Mouse (Mus musculus): ENCODE measurements around the gene Olfr16. TPM values are rescaled to one million over a fixed set of nuclear protein-coding genes. Genes with fewer than 3 reads are reported as not detected.
A peak's percentile ranks its signal among the peaks of the same experiment; 100 is the strongest.

The Olfr16 gene
- not detected in 2 replicates for polyA plus RNA-seq (2015; fragmentation: Nextera tagmentation; extraction: Ambion mirVana)

- no peak for ATAC-seq (ENCODE audit: low read depth)
- WGBS (ENCODE audit: insufficient replicate concordance) = 36% methylated on average over 1 of the region's 1 CpGs
Observed at GRCm38 (mm10) chr1:172950160-172950559, at the start of gene Olfr16. Gene Olfr16 (plus strand): TSS chr1:172950409.

GRCm38 (mm10) chr1:172903313-172903712 is 46.9 kb upstream of the Olfr16 start:
- Histone ChIP-seq H3K27ac (ENCODE audit: low read length) (no peak overlapping the region), H3K9me3 (replicated peaks; ENCODE audit: control insufficient read depth, low read length) (no peaks in the 10 kb centered on the region), H3K27me3 (ENCODE audit: control insufficient read depth, insufficient read depth, low read depth, low read length) (no peaks in the 10 kb centered on the region), H3K4me2 (ENCODE audit: low read depth, low read length) (no peak overlapping the region), H3K4me3 (ENCODE audit: low read depth, low read length) (no peak overlapping the region), H3K36me3 (ENCODE audit: control insufficient read depth, insufficient read depth) (no peaks in the 10 kb centered on the region), H3K9ac (ENCODE audit: low read depth, low read length) (no peak overlapping the region), H3K4me1 (ENCODE audit: control insufficient read depth, low read depth, low read length) (no peaks in the 10 kb centered on the region)
- ATAC-seq (ENCODE audit: low read depth) = peak; percentile 89

More at GRCm38 (mm10) chr1:172950160-172950559, at the start of gene Olfr16:
- Histone ChIP-seq H3K27me3 (ENCODE audit: control insufficient read depth, insufficient read depth, low read depth, low read length) (no peaks in the 10 kb centered on the region), H3K9ac (ENCODE audit: low read depth, low read length) (no peak within 1 kb of the TSS), H3K36me3 (ENCODE audit: control insufficient read depth, insufficient read depth) (no peaks in the 10 kb centered on the region), H3K4me3 (ENCODE audit: low read depth, low read length) (no peak within 1 kb of the TSS), H3K4me2 (ENCODE audit: low read depth, low read length) (no peak within 1 kb of the TSS), H3K4me1 (ENCODE audit: control insufficient read depth, low read depth, low read length) (no peaks in the 10 kb centered on the region), H3K9me3 (replicated peaks; ENCODE audit: control insufficient read depth, low read length) (no peaks in the 10 kb centered on the region), H3K27ac (ENCODE audit: low read length) (no peak within 1 kb of the TSS)

- no peak for ATAC-seq (ENCODE audit: low read depth)
- Histone ChIP-seq H3K4me1 (ENCODE audit: control insufficient read depth, low read depth, low read length) (no peaks in the 10 kb centered on the region), H3K27ac (ENCODE audit: low read length) (no peak overlapping the region), H3K4me3 (ENCODE audit: low read depth, low read length) (no peak overlapping the region), H3K9me3 (replicated peaks; ENCODE audit: control insufficient read depth, low read length) (no peaks in the 10 kb centered on the region), H3K27me3 (ENCODE audit: control insufficient read depth, insufficient read depth, low read depth, low read length) (no peaks in the 10 kb centered on the region), H3K36me3 (ENCODE audit: control insufficient read depth, insufficient read depth) (no peaks in the 10 kb centered on the region), H3K4me2 (ENCODE audit: low read depth, low read length) (no peak overlapping the region), H3K9ac (ENCODE audit: low read depth, low read length) (no peak overlapping the region)
- WGBS (ENCODE audit: insufficient replicate concordance) = 44% methylated on average over 1 of the region's 1 CpGs
Observed at GRCm38 (mm10) chr1:172917115-172917514, 33.1 kb upstream of the Olfr16 start.

GRCm38 (mm10) chr1:172918450-172918849 is 31.8 kb upstream of the Olfr16 start:
- no peak for ATAC-seq (ENCODE audit: low read depth)
- Histone ChIP-seq H3K4me2 (ENCODE audit: low read depth, low read length) (no peak overlapping the region), H3K4me3 (ENCODE audit: low read depth, low read length) (no peak overlapping the region), H3K27ac (ENCODE audit: low read length) (no peak overlapping the region), H3K9ac (ENCODE audit: low read depth, low read length) (no peak overlapping the region), H3K36me3 (ENCODE audit: control insufficient read depth, insufficient read depth) (no peaks in the 10 kb centered on the region), H3K27me3 (ENCODE audit: control insufficient read depth, insufficient read depth, low read depth, low read length) (no peaks in the 10 kb centered on the region), H3K4me1 (ENCODE audit: control insufficient read depth, low read depth, low read length) (no peaks in the 10 kb centered on the region), H3K9me3 (replicated peaks; ENCODE audit: control insufficient read depth, low read length) (no peaks in the 10 kb centered on the region)
- WGBS (ENCODE audit: insufficient replicate concordance) = 47% methylated on average over 2 of the region's 2 CpGs

GRCm38 (mm10) chr1:172932197-172932596 is 18.0 kb upstream of the Olfr16 start:
- Histone ChIP-seq H3K4me3 (ENCODE audit: low read depth, low read length) (no peak overlapping the region), H3K27ac (ENCODE audit: low read length) (no peak overlapping the region), H3K27me3 (ENCODE audit: control insufficient read depth, insufficient read depth, low read depth, low read length) (no peaks in the 10 kb centered on the region), H3K4me2 (ENCODE audit: low read depth, low read length) (no peak overlapping the region), H3K9me3 (replicated peaks; ENCODE audit: control insufficient read depth, low read length) (no peaks in the 10 kb centered on the region), H3K4me1 (ENCODE audit: control insufficient read depth, low read depth, low read length) (no peaks in the 10 kb centered on the region; the same call in 1 of the 2 replicates), H3K36me3 (ENCODE audit: control insufficient read depth, insufficient read depth) (no peaks in the 10 kb centered on the region), H3K9ac (ENCODE audit: low read depth, low read length) (no peak overlapping the region)
- WGBS (ENCODE audit: insufficient replicate concordance) = 56% methylated on average over 2 of the region's 2 CpGs
- peak; percentile 62 for ATAC-seq (ENCODE audit: low read depth)

- ATAC-seq (ENCODE audit: low read depth) = no peak
- no peaks in the 10 kb centered on the region for H3K4me1 ChIP-seq (ENCODE audit: control insufficient read depth, low read depth, low read length)
- no peaks in the 10 kb centered on the region for H3K9me3 ChIP-seq (replicated peaks; ENCODE audit: control insufficient read depth, low read length)
- H3K4me3 ChIP-seq (ENCODE audit: low read depth, low read length) = no peak overlapping the region
- no peaks in the 10 kb centered on the region for H3K36me3 ChIP-seq (ENCODE audit: control insufficient read depth, insufficient read depth)
- WGBS (ENCODE audit: insufficient replicate concordance) = 48% methylated on average over 2 of the region's 2 CpGs
- H3K27me3 ChIP-seq (ENCODE audit: control insufficient read depth, insufficient read depth, low read depth, low read length) = no peaks in the 10 kb centered on the region
- no peak overlapping the region for H3K9ac ChIP-seq (ENCODE audit: low read depth, low read length)
- no peak overlapping the region for H3K4me2 ChIP-seq (ENCODE audit: low read depth, low read length)
- H3K27ac ChIP-seq (ENCODE audit: low read length) = no peak overlapping the region
Observed at GRCm38 (mm10) chr1:172951171-172951720, 1.0 kb downstream of the Olfr16 start.

- Histone ChIP-seq H3K9ac (ENCODE audit: low read depth, low read length) (no peak overlapping the region), H3K4me1 (ENCODE audit: control insufficient read depth, low read depth, low read length) (no peaks in the 10 kb centered on the region), H3K4me2 (ENCODE audit: low read depth, low read length) (no peak overlapping the region), H3K27ac (ENCODE audit: low read length) (no peak overlapping the region), H3K36me3 (ENCODE audit: control insufficient read depth, insufficient read depth) (no peaks in the 10 kb centered on the region), H3K4me3 (ENCODE audit: low read depth, low read length) (no peak overlapping the region), H3K27me3 (ENCODE audit: control insufficient read depth, insufficient read depth, low read depth, low read length) (no peaks in the 10 kb centered on the region), H3K9me3 (replicated peaks; ENCODE audit: control insufficient read depth, low read length) (no peaks in the 10 kb centered on the region)
- 54% methylated on average over 4 of the region's 4 CpGs for WGBS (ENCODE audit: insufficient replicate concordance)
- ATAC-seq (ENCODE audit: low read depth) = no peak
Observed at GRCm38 (mm10) chr1:172955376-172955775, 5.2 kb downstream of the Olfr16 start.

GRCm38 (mm10) chr1:172960452-172960851 is 10.2 kb downstream of the Olfr16 start:
- no peaks in the 10 kb centered on the region for H3K36me3 ChIP-seq (ENCODE audit: control insufficient read depth, insufficient read depth)
- no peaks in the 10 kb centered on the region for H3K4me1 ChIP-seq (ENCODE audit: control insufficient read depth, low read depth, low read length)
- no peak overlapping the region for H3K27ac ChIP-seq (ENCODE audit: low read length)
- H3K4me3 ChIP-seq (ENCODE audit: low read depth, low read length) = no peak overlapping the region
- no peaks in the 10 kb centered on the region for H3K9me3 ChIP-seq (replicated peaks; ENCODE audit: control insufficient read depth, low read length)
- no peak overlapping the region for H3K9ac ChIP-seq (ENCODE audit: low read depth, low read length)
- no peaks in the 10 kb centered on the region for H3K27me3 ChIP-seq (ENCODE audit: control insufficient read depth, insufficient read depth, low read depth, low read length)
- no peak overlapping the region for H3K4me2 ChIP-seq (ENCODE audit: low read depth, low read length)
- 25% methylated on average over 1 of the region's 1 CpGs for whole genome bisulfite sequencing (ENCODE audit: insufficient replicate concordance)
- no peak for ATAC-seq (ENCODE audit: low read depth)

- Histone ChIP-seq H3K9me3 (replicated peaks; ENCODE audit: control insufficient read depth, low read length) (no peaks in the 10 kb centered on the region), H3K36me3 (ENCODE audit: control insufficient read depth, insufficient read depth) (no peaks in the 10 kb centered on the region), H3K9ac (ENCODE audit: low read depth, low read length) (no peak overlapping the region), H3K27me3 (ENCODE audit: control insufficient read depth, insufficient read depth, low read depth, low read length) (no peaks in the 10 kb centered on the region), H3K27ac (ENCODE audit: low read length) (peak overlapping the region; percentile 71), H3K4me3 (ENCODE audit: low read depth, low read length) (peak overlapping the region; percentile 46), H3K4me2 (ENCODE audit: low read depth, low read length) (peak overlapping the region; percentile 38), H3K4me1 (ENCODE audit: control insufficient read depth, low read depth, low read length) (no peaks in the 10 kb centered on the region)
- WGBS (ENCODE audit: insufficient replicate concordance) = 37% methylated on average over 12 of the region's 12 CpGs
- peak; percentile 61; the same call in 1 of the 2 replicates for ATAC-seq (ENCODE audit: low read depth)
Observed at GRCm38 (mm10) chr1:172989794-172990634, 39.8 kb downstream of the Olfr16 start.
